Mouse (Mus musculus): ENCODE data around the gene 1810043G02Rik.
"Not testable (repeated sequence)": the region's sequence is repeated elsewhere in the genome, so short reads cannot be mapped to it uniquely, and the experiment has no call there.

The 1810043G02Rik gene

GRCm38 (mm10) chr10:78005791-78006438, 27.6 kb downstream of the 1810043G02Rik start:
- no peak for DNase-seq

- no peak for DNase-seq
Observed at GRCm38 (mm10) chr10:78007203-78007602, 28.9 kb downstream of the 1810043G02Rik start.

GRCm38 (mm10) chr10:78008169-78008568, 29.8 kb downstream of the 1810043G02Rik start:
- DNase-seq, result no peak

GRCm38 (mm10) chr10:78009184-78009944, 31.0 kb downstream of the 1810043G02Rik start:
- peak; percentile 98 for DNase-seq

- no peak for DNase-seq
Observed at GRCm38 (mm10) chr10:78009945-78010293, 31.6 kb downstream of the 1810043G02Rik start, which contains the start of gene Pfkl. Pfkl (minus strand) TSS chr10:78010083.

GRCm38 (mm10) chr10:78010335-78010734, 32.0 kb downstream of the 1810043G02Rik start:
- no peak for DNase-seq

GRCm38 (mm10) chr10:78011116-78011515, 32.8 kb downstream of the 1810043G02Rik start:
- not testable (repeated sequence) for DNase-seq

GRCm38 (mm10) chr10:78012661-78013495, 34.6 kb downstream of the 1810043G02Rik start:
- DNase-seq, result no peak

GRCm38 (mm10) chr10:78015489-78015888, 37.2 kb downstream of the 1810043G02Rik start:
- no peak for DNase-seq

GRCm38 (mm10) chr10:78016366-78016765, 38.0 kb downstream of the 1810043G02Rik start:
- DNase-seq, result no peak

- peak; percentile 85 for DNase-seq
Observed at GRCm38 (mm10) chr10:78018797-78019203, 40.5 kb downstream of the 1810043G02Rik start.

- DNase-seq, result no peak
Observed at GRCm38 (mm10) chr10:78019291-78019690, 41.0 kb downstream of the 1810043G02Rik start.

- DNase-seq, result not testable (repeated sequence)
Observed at GRCm38 (mm10) chr10:78019984-78020383, 41.7 kb downstream of the 1810043G02Rik start.

- not testable (repeated sequence) for DNase-seq
Observed at GRCm38 (mm10) chr10:78025453-78025852, 47.1 kb downstream of the 1810043G02Rik start.

- DNase-seq, result peak; percentile 84
Observed at GRCm38 (mm10) chr10:78028129-78028528, 49.8 kb downstream of the 1810043G02Rik start.

- no peak for DNase-seq
Observed at GRCm38 (mm10) chr10:78029080-78029479, 50.8 kb downstream of the 1810043G02Rik start.

- no peak for DNase-seq
Observed at GRCm38 (mm10) chr10:78031987-78032386, 53.7 kb downstream of the 1810043G02Rik start.
